ENCODE assay signal across 9 mouse cellular contexts in genomic region chr10:77569973-77570658, GRCm38 (mm10). TPM values are rescaled to one million over a fixed set of nuclear protein-coding genes. Genes with fewer than 3 reads are reported as not detected.
A peak's percentile ranks its signal among the peaks of the same experiment; 100 is the strongest.
DNase-seq lines count a peak whose midpoint lies in the region; ATAC-seq and TF ChIP-seq lines count a peak whose summit lies in the region.
"Had no signal": no experiment of that assay in that cellular context is flagged by ENCODE, and none has a peak within 500 bp of the region (broad histone marks: within the 10 kb centered on the region; RNA-seq: fewer than 3 reads in every experiment).

No protein-coding gene starts in this region.

- H3K79me2 ChIP-seq in C2C12 (ENCODE audit: control insufficient read depth, insufficient read depth), result no peaks in the 10 kb centered on the region

- H3ac ChIP-seq in C2C12 (ENCODE audit: control insufficient read depth, insufficient read length, low read depth), result no peak overlapping the region

- H3K36me3 ChIP-seq in C2C12 (ENCODE audit: control insufficient read depth, insufficient read depth), result no peaks in the 10 kb centered on the region
- H3K36me3 ChIP-seq in embryonic facial prominence, embryonic 10.5 days (replicated peaks), result no peaks in the 10 kb centered on the region
- no peaks in the 10 kb centered on the region for H3K36me3 ChIP-seq in kidney, adult 2 months (ENCODE audit: control insufficient read depth, insufficient read depth, low read length)
- H3K36me3 ChIP-seq in liver, embryonic 15.5 days (replicated peaks), result no peaks in the 10 kb centered on the region
- H3K36me3 ChIP-seq: heart, embryonic 12.5 days had no signal

- TF ChIP-seq CTCF in C2C12 (IDR thresholded peaks at IDR 0.05; ENCODE audit: control insufficient read depth, insufficient read depth, insufficient read length), result no peak
- no peak for TF ChIP-seq CTCF in kidney, adult 2 months (conservative IDR thresholded peaks at IDR 0.05; ENCODE audit: insufficient read depth, insufficient read length, low read depth, low read length)

- no peaks in the 10 kb centered on the region for H3K27me3 ChIP-seq in C2C12 (ENCODE audit: control insufficient read depth, insufficient read depth, insufficient read length)
- H3K27me3 ChIP-seq in embryonic facial prominence, embryonic 10.5 days (replicated peaks; ENCODE audit: low read depth, poor library complexity, severe bottlenecking), result no peaks in the 10 kb centered on the region
- H3K27me3 ChIP-seq in kidney, adult 2 months (replicated peaks; ENCODE audit: control insufficient read depth, insufficient read depth, low read length), result no peaks in the 10 kb centered on the region
- H3K27me3 ChIP-seq in liver, embryonic 15.5 days, result no peaks in the 10 kb centered on the region

- H3K9ac ChIP-seq in liver, embryonic 15.5 days, result no peak overlapping the region
- H3K9ac ChIP-seq: heart, embryonic 12.5 days had no signal

- H3K79me3 ChIP-seq in C2C12 (ENCODE audit: low read depth), result no peaks in the 10 kb centered on the region

- no peak overlapping the region for H3K4me3 ChIP-seq in C2C12 (ENCODE audit: insufficient read depth, poor library complexity, severe bottlenecking)
- H3K4me3 ChIP-seq in embryonic facial prominence, embryonic 10.5 days, result no peak overlapping the region
- no peak overlapping the region for H3K4me3 ChIP-seq in kidney, adult 2 months (ENCODE audit: insufficient read depth, low read depth, low read length)
- no peak overlapping the region for H3K4me3 ChIP-seq in liver, embryonic 15.5 days (replicated peaks)
- H3K4me3 ChIP-seq: heart, embryonic 12.5 days had no signal

- H3K27ac ChIP-seq in embryonic facial prominence, embryonic 10.5 days (replicated peaks), result no peak overlapping the region
- H3K27ac ChIP-seq in kidney, adult 2 months (ENCODE audit: insufficient read depth, low read depth, low read length), result no peak overlapping the region; the same call in none of the 2 replicates
- no peak overlapping the region for H3K27ac ChIP-seq in liver, embryonic 15.5 days (replicated peaks)

- DNase-seq in embryonic facial prominence, embryonic 10.5 days (ENCODE audit: low spot score), result peak; percentile 31
- DNase-seq in kidney, adult 2 months, result peak; percentile 82
- DNase-seq in testis, postnatal 14 days (ENCODE audit: low spot score), result no peak
- no peak for DNase-seq in layer of hippocampus, adult 9-10 months (ENCODE audit: low spot score)
- DNase-seq in retina, postnatal 1 day, result no peak

- H3K9me3 ChIP-seq in embryonic facial prominence, embryonic 10.5 days, result no peaks in the 10 kb centered on the region
- no peaks in the 10 kb centered on the region for H3K9me3 ChIP-seq in liver, embryonic 15.5 days (replicated peaks)
- H3K9me3 ChIP-seq: heart, embryonic 12.5 days had no signal

- no peak for TF ChIP-seq POLR2A in kidney, adult 2 months (IDR thresholded peaks at IDR 0.05; ENCODE audit: low read depth, low read length)

- ATAC-seq in liver, embryonic 15.5 days (ENCODE audit: insufficient read depth), result peak; percentile 40; the same call in 1 of the 2 replicates
- ATAC-seq: hindbrain, embryonic 16.5 days had no signal

- peaks cover 20% of the 10 kb centered on the region for H3K4me1 ChIP-seq in embryonic facial prominence, embryonic 10.5 days
- H3K4me1 ChIP-seq in kidney, adult 2 months (ENCODE audit: control insufficient read depth, insufficient read depth, low read length), result peaks cover 20% of the 10 kb centered on the region
- H3K4me1 ChIP-seq in liver, embryonic 15.5 days (replicated peaks), result peaks cover 13% of the 10 kb centered on the region

- no peak overlapping the region for H3K4me2 ChIP-seq in liver, embryonic 15.5 days
- H3K4me2 ChIP-seq: heart, embryonic 12.5 days had no signal

- WGBS in embryonic facial prominence, embryonic 10.5 days, result 52% methylated on average over 6 of the region's 6 CpGs
- 34% methylated on average over 6 of the region's 6 CpGs for WGBS in kidney, adult 2 months
- 39% methylated on average over 6 of the region's 6 CpGs for WGBS in liver, embryonic 15.5 days (ENCODE audit: insufficient replicate concordance)

TF ChIP-seq in C2C12, 6 proteins besides CTCF, POLR2A, EP300 and RAD21:
- TF ChIP-seq MYOG (IDR thresholded peaks at IDR 0.05; ENCODE audit: control insufficient read depth, extremely low read depth, insufficient read length), result no peak
- peak; percentile 11 for TF ChIP-seq MYOD1 (IDR thresholded peaks at IDR 0.05; ENCODE audit: control insufficient read depth, insufficient read length, low read depth)
- TF ChIP-seq FOSL1 (IDR thresholded peaks at IDR 0.05; ENCODE audit: insufficient read depth, low read length, poor library complexity, severe bottlenecking), result peak; percentile 80
- peak; percentile 52 for TF ChIP-seq CEBPB (IDR thresholded peaks at IDR 0.05; ENCODE audit: low read depth)
- TF ChIP-seq MAX (IDR thresholded peaks at IDR 0.05), result peak; percentile 99
- TF ChIP-seq USF1 (IDR thresholded peaks at IDR 0.05; ENCODE audit: low read depth), result peak; percentile 33

RNA-seq across cellular contexts. Expression of gene Pttg1ip, which starts 11.4 kb away (rescaled TPM):
- 96.1 TPM for polyA plus RNA-seq in C2C12 (2012; fragmentation: generic; extraction: Trizol)
- polyA plus RNA-seq in embryonic facial prominence, embryonic 10.5 days (2016; fragmentation: Nextera tagmentation; extraction: Ambion mirVana), result 65.6 and 71.0 TPM in 2 replicates
- polyA plus RNA-seq in kidney, adult 2 months (2012; rRNA removed), result 321 and 342 TPM in 2 replicates
- polyA plus RNA-seq in liver, embryonic 15.5 days (2015; fragmentation: Nextera tagmentation; extraction: Ambion mirVana), result 79.6 and 89.2 TPM in 2 replicates

RNA-seq across cellular contexts. Expression of gene Sumo3, which starts 35.8 kb away (rescaled TPM):
- polyA plus RNA-seq in C2C12 (2012; fragmentation: generic; extraction: Trizol), result 152 TPM
- polyA plus RNA-seq in embryonic facial prominence, embryonic 10.5 days (2016; fragmentation: Nextera tagmentation; extraction: Ambion mirVana), result 419 and 445 TPM in 2 replicates
- polyA plus RNA-seq in kidney, adult 2 months (2012; rRNA removed), result 241 and 269 TPM in 2 replicates
- polyA plus RNA-seq in liver, embryonic 15.5 days (2015; fragmentation: Nextera tagmentation; extraction: Ambion mirVana), result 91.2 and 93.4 TPM in 2 replicates

RNA-seq across cellular contexts. Expression of gene Gm49325, which starts 35.9 kb away (rescaled TPM):
- 5.1 TPM for polyA plus RNA-seq in C2C12 (2012; fragmentation: generic; extraction: Trizol)
- polyA plus RNA-seq in embryonic facial prominence, embryonic 10.5 days (2016; fragmentation: Nextera tagmentation; extraction: Ambion mirVana), result 1.9 and 8.0 TPM in 2 replicates
- not detected in 2 replicates for polyA plus RNA-seq in kidney, adult 2 months (2012; rRNA removed)
- polyA plus RNA-seq in liver, embryonic 15.5 days (2015; fragmentation: Nextera tagmentation; extraction: Ambion mirVana), result 0.82 TPM in 1 of 2 replicates, not detected in the other
- polyA plus RNA-seq: heart, embryonic 12.5 days; hindbrain, embryonic 16.5 days had no signal

RNA-seq across cellular contexts. Expression of gene Itgb2, which starts 40.1 kb away (rescaled TPM):
- 0.47 TPM for polyA plus RNA-seq in C2C12 (2012; fragmentation: generic; extraction: Trizol)
- 0.60 and 1.3 TPM in 2 replicates for polyA plus RNA-seq in embryonic facial prominence, embryonic 10.5 days (2016; fragmentation: Nextera tagmentation; extraction: Ambion mirVana)
- polyA plus RNA-seq in kidney, adult 2 months (2012; rRNA removed), result 6.5 and 13.6 TPM in 2 replicates
- 17.1 and 18.5 TPM in 2 replicates for polyA plus RNA-seq in liver, embryonic 15.5 days (2015; fragmentation: Nextera tagmentation; extraction: Ambion mirVana)

RNA-seq across cellular contexts. Expression of gene Ube2g2, which starts 52.0 kb away (rescaled TPM):
- polyA plus RNA-seq in C2C12 (2012; fragmentation: generic; extraction: Trizol), result 85.5 TPM
- polyA plus RNA-seq in embryonic facial prominence, embryonic 10.5 days (2016; fragmentation: Nextera tagmentation; extraction: Ambion mirVana), result 98.9 and 101 TPM in 2 replicates
- 29.9 and 33.8 TPM in 2 replicates for polyA plus RNA-seq in kidney, adult 2 months (2012; rRNA removed)
- 47.0 and 58.0 TPM in 2 replicates for polyA plus RNA-seq in liver, embryonic 15.5 days (2015; fragmentation: Nextera tagmentation; extraction: Ambion mirVana)

Comparison
In these comparisons a context has a peak if more than half of its experiments do, and no peak if none do; other contexts are left out.
1. DNase-seq: peak in embryonic facial prominence, embryonic 10.5 days (single experiment) and kidney, adult 2 months (single experiment); none in testis, postnatal 14 days (single experiment), layer of hippocampus, adult 9-10 months (single experiment) and retina, postnatal 1 day (single experiment).